Mouse (Mus musculus) heart, adult 2 months (tissue): Measurements from ENCODE around the gene Emp3.

Experiments used
- CTCF ChIP-seq: fragments of 200-600 bp; IDR thresholded peaks from 2 replicates; pipeline ENCODE4 v1.8.1; 2022; ENCODE audit warnings: antibody characterized with exemption, mild to moderate bottlenecking, moderate library complexity
- POLR2A ChIP-seq: fragments of 200-500 bp; IDR thresholded peaks from 2 replicates; pipeline ENCODE4 v1.6.1; 2011; ENCODE audit warnings: mild to moderate bottlenecking, low read depth, low read length, control low read depth; ENCODE audit not compliant: insufficient read depth

GRCm38 (mm10) chr7:45919761-45920160 is 1.4 kb downstream of the Emp3 start:
- TF ChIP-seq POLR2A (no peak), CTCF (no peak)
